Mouse (Mus musculus): ENCODE measurements at regions not wholly inside any gene's neighbourhood (a gene's known extent, or its start where the extent isn't known, plus 50 kb on each side); places are given as distances from the start of the nearest gene placed in this dataset.
"Not testable (repeated sequence)": the region's sequence is repeated elsewhere in the genome, so short reads cannot be mapped to it uniquely, and the experiment has no call there.

GRCm38 (mm10) chr15:16130862-16131261, 597.7 kb upstream of the Cdh9 start:
- no peak for DNase-seq (ENCODE audit: extremely low spot score in 1 of 2, low spot score in 1 of 2)

GRCm38 (mm10) chr15:16158164-16158563, 570.4 kb upstream of the Cdh9 start:
- no peak for DNase-seq (ENCODE audit: extremely low spot score in 1 of 2, low spot score in 1 of 2)

- DNase-seq (ENCODE audit: extremely low spot score in 1 of 2, low spot score in 1 of 2): no peak
Observed at GRCm38 (mm10) chr15:16163969-16164368, 564.6 kb upstream of the Cdh9 start.

GRCm38 (mm10) chr15:16213354-16213753, 515.2 kb upstream of the Cdh9 start:
- no peak for DNase-seq (ENCODE audit: extremely low spot score in 1 of 2, low spot score in 1 of 2)

GRCm38 (mm10) chr15:16221648-16222047, 506.9 kb upstream of the Cdh9 start:
- DNase-seq (ENCODE audit: extremely low spot score in 1 of 2, low spot score in 1 of 2): peak in 1 of 2 experiments; percentile 7

- DNase-seq (ENCODE audit: extremely low spot score in 1 of 2, low spot score in 1 of 2): no peak
Observed at GRCm38 (mm10) chr15:16248595-16248994, 480.0 kb upstream of the Cdh9 start.

GRCm38 (mm10) chr15:16285166-16285565, 443.4 kb upstream of the Cdh9 start:
- no peak for DNase-seq (ENCODE audit: extremely low spot score in 1 of 2, low spot score in 1 of 2)

GRCm38 (mm10) chr15:16294553-16294952, 434.0 kb upstream of the Cdh9 start:
- DNase-seq (ENCODE audit: extremely low spot score in 1 of 2, low spot score in 1 of 2): not testable (repeated sequence)

- DNase-seq (ENCODE audit: extremely low spot score in 1 of 2, low spot score in 1 of 2): no peak
Observed at GRCm38 (mm10) chr15:16309678-16310077, 418.9 kb upstream of the Cdh9 start.

GRCm38 (mm10) chr15:16311956-16312646, 416.5 kb upstream of the Cdh9 start:
- DNase-seq (ENCODE audit: extremely low spot score in 1 of 2, low spot score in 1 of 2): no peak

- DNase-seq (ENCODE audit: extremely low spot score in 1 of 2, low spot score in 1 of 2): no peak
Observed at GRCm38 (mm10) chr15:16312721-16313120, 415.8 kb upstream of the Cdh9 start.

- DNase-seq (ENCODE audit: extremely low spot score in 1 of 2, low spot score in 1 of 2): no peak
Observed at GRCm38 (mm10) chr15:16313818-16314217, 414.7 kb upstream of the Cdh9 start.

- DNase-seq (ENCODE audit: extremely low spot score in 1 of 2, low spot score in 1 of 2): no peak
Observed at GRCm38 (mm10) chr15:16314606-16315005, 413.9 kb upstream of the Cdh9 start.

GRCm38 (mm10) chr15:16315085-16315484, 413.5 kb upstream of the Cdh9 start:
- no peak for DNase-seq (ENCODE audit: extremely low spot score in 1 of 2, low spot score in 1 of 2)

- DNase-seq (ENCODE audit: extremely low spot score in 1 of 2, low spot score in 1 of 2): no peak
Observed at GRCm38 (mm10) chr15:16326327-16326726, 402.2 kb upstream of the Cdh9 start.

Measured in frontal cortex, adult 2 months (tissue).